In genomic region chr1:54584588-54585277, GRCm38 (mm10) we compare ENCODE assay signal across 12 mouse cellular contexts. TPM values are rescaled to one million over a fixed set of nuclear protein-coding genes. Genes with fewer than 3 reads are reported as not detected.
DNase-seq lines count a peak whose midpoint lies in the region; ATAC-seq and TF ChIP-seq lines count a peak whose summit lies in the region.
"Had no signal": no experiment of that assay in that cellular context is flagged by ENCODE, and none has a peak within 500 bp of the region (broad histone marks: within the 10 kb centered on the region; RNA-seq: fewer than 3 reads in every experiment).

No protein-coding gene starts in this region.

- H3K9me3 ChIP-seq in kidney, embryonic 15.5 days (replicated peaks) = no peaks in the 10 kb centered on the region
- no peaks in the 10 kb centered on the region for H3K9me3 ChIP-seq in stomach, embryonic 16.5 days (replicated peaks; ENCODE audit: control insufficient read depth, low read length)
- H3K9me3 ChIP-seq in heart, embryonic 10.5 days = no peaks in the 10 kb centered on the region
- H3K9me3 ChIP-seq: heart, embryonic 13.5 days; neural tube, embryonic 13.5 days had no signal

- TF ChIP-seq POLR2A in spleen, adult 2 months (IDR thresholded peaks at IDR 0.05; ENCODE audit: low read depth, low read length) = no peak

- 55% methylated on average over 2 of the region's 2 CpGs for whole genome bisulfite sequencing in kidney, embryonic 15.5 days
- 24% methylated on average over 2 of the region's 2 CpGs for WGBS in spleen, adult 2 months
- 56% methylated on average over 2 of the region's 2 CpGs for WGBS in stomach, embryonic 16.5 days
- WGBS in heart, embryonic 10.5 days = 57% methylated on average over 2 of the region's 2 CpGs

- H3K9ac ChIP-seq in kidney, embryonic 15.5 days = no peak overlapping the region
- no peak overlapping the region for H3K9ac ChIP-seq in stomach, embryonic 16.5 days (ENCODE audit: low read length)
- H3K9ac ChIP-seq: heart, embryonic 13.5 days; neural tube, embryonic 13.5 days had no signal

- TF ChIP-seq CTCF in spleen, adult 2 months (IDR thresholded peaks at IDR 0.05; ENCODE audit: extremely low read depth, insufficient read depth, insufficient read length, insufficient replicate concordance) = no peak

- H3K27ac ChIP-seq in kidney, embryonic 15.5 days = peak overlapping the region; percentile 76
- H3K27ac ChIP-seq in spleen, adult 2 months (ENCODE audit: insufficient read depth, low read length) = peak overlapping the region; percentile 93
- peak overlapping the region; percentile 64 for H3K27ac ChIP-seq in stomach, embryonic 16.5 days (ENCODE audit: low read length)
- no peak overlapping the region for H3K27ac ChIP-seq in heart, embryonic 10.5 days
- H3K27ac ChIP-seq: heart, embryonic 13.5 days; left cerebral cortex, adult 2 months; neural tube, embryonic 13.5 days had no signal

- no peak for ATAC-seq in kidney, embryonic 15.5 days (replicated peaks; ENCODE audit: low FRiP score)
- 0 out of 2 replicates have a peak, but pooled peaks have one; percentile 72 for ATAC-seq in stomach, embryonic 16.5 days (ENCODE audit: insufficient read depth, low FRiP score)

- DNase-seq in kidney, postnatal 4 days = no peak
- no peak for DNase-seq in spleen, adult 2 months (ENCODE audit: low read depth in 1 of 2, low spot score in 2 of 2)
- DNase-seq in spleen, adult 12 weeks (ENCODE audit: low spot score) = no peak
- peak; percentile 37 for DNase-seq in fat pad, adult 2 months (ENCODE audit: extremely low read depth, low read depth, low spot score)
- DNase-seq in thymus, postnatal 0 days (ENCODE audit: low spot score) = no peak
- DNase-seq in heart, embryonic 10.5 days (ENCODE audit: low spot score) = no peak

- no peak overlapping the region for H3K4me3 ChIP-seq in kidney, embryonic 15.5 days (replicated peaks)
- no peak overlapping the region; the same call in 1 of the 2 replicates for H3K4me3 ChIP-seq in spleen, adult 2 months (ENCODE audit: extremely low read depth, insufficient read depth, insufficient read length)
- no peak overlapping the region for H3K4me3 ChIP-seq in stomach, embryonic 16.5 days (replicated peaks; ENCODE audit: low read length)
- no peak overlapping the region for H3K4me3 ChIP-seq in heart, embryonic 10.5 days
- H3K4me3 ChIP-seq: heart, embryonic 13.5 days; left cerebral cortex, adult 2 months; neural tube, embryonic 13.5 days had no signal

- 0 out of 2 replicates have a peak, but pooled peaks cover 7% of the 10 kb centered on the region for H3K4me1 ChIP-seq in kidney, embryonic 15.5 days
- peaks cover 12% of the 10 kb centered on the region for H3K4me1 ChIP-seq in spleen, adult 2 months (ENCODE audit: control insufficient read depth, insufficient read depth, insufficient read length)
- H3K4me1 ChIP-seq in stomach, embryonic 16.5 days (ENCODE audit: control insufficient read depth, insufficient read depth, low read length) = no peaks in the 10 kb centered on the region
- peaks cover 2% of the 10 kb centered on the region; the same call in 1 of the 2 replicates for H3K4me1 ChIP-seq in heart, embryonic 10.5 days
- H3K4me1 ChIP-seq: heart, embryonic 13.5 days had no signal

- H3K4me2 ChIP-seq in kidney, embryonic 15.5 days = no peak overlapping the region
- no peak overlapping the region for H3K4me2 ChIP-seq in stomach, embryonic 16.5 days (ENCODE audit: low read depth, low read length)
- H3K4me2 ChIP-seq: heart, embryonic 13.5 days; liver, embryonic 11.5 days had no signal

- no peaks in the 10 kb centered on the region for H3K27me3 ChIP-seq in kidney, embryonic 15.5 days
- no peaks in the 10 kb centered on the region for H3K27me3 ChIP-seq in spleen, adult 2 months (ENCODE audit: control insufficient read depth, insufficient read depth, low read length)
- H3K27me3 ChIP-seq in stomach, embryonic 16.5 days (ENCODE audit: control insufficient read depth, insufficient read depth, low read length) = no peaks in the 10 kb centered on the region
- H3K27me3 ChIP-seq in heart, embryonic 10.5 days (ENCODE audit: insufficient read depth, poor library complexity, severe bottlenecking) = no peaks in the 10 kb centered on the region
- H3K27me3 ChIP-seq: heart, embryonic 13.5 days; neural tube, embryonic 13.5 days had no signal

- H3K36me3 ChIP-seq in kidney, embryonic 15.5 days = no peaks in the 10 kb centered on the region
- no peaks in the 10 kb centered on the region for H3K36me3 ChIP-seq in spleen, adult 2 months (ENCODE audit: control insufficient read depth, insufficient read depth, low read length)
- no peaks in the 10 kb centered on the region for H3K36me3 ChIP-seq in stomach, embryonic 16.5 days (ENCODE audit: control insufficient read depth, insufficient read depth, low read length)
- no peaks in the 10 kb centered on the region for H3K36me3 ChIP-seq in heart, embryonic 10.5 days
- H3K36me3 ChIP-seq: heart, embryonic 13.5 days; neural tube, embryonic 13.5 days had no signal

RNA-seq across cellular contexts. Expression of gene Pgap1, which starts 27.2 kb away (rescaled TPM):
- 6.6 TPM in 2 replicates for polyA plus RNA-seq in kidney, embryonic 15.5 days (2015; fragmentation: Nextera tagmentation; extraction: Ambion mirVana)
- 2.7 and 3.1 TPM in 2 replicates for polyA plus RNA-seq in spleen, adult 2 months (2012; rRNA removed)
- 12.2 and 13.2 TPM in 2 replicates for polyA plus RNA-seq in stomach, embryonic 16.5 days (2015; fragmentation: Nextera tagmentation; extraction: Ambion mirVana)
- 0.82 and 0.87 TPM in 2 replicates for polyA plus RNA-seq in thymus, postnatal 0 days (2015; fragmentation: Nextera tagmentation; extraction: Ambion mirVana)
- polyA plus RNA-seq in heart, embryonic 10.5 days (2016; fragmentation: Nextera tagmentation; extraction: Ambion mirVana) = 4.9 and 7.1 TPM in 2 replicates
